Mouse (Mus musculus) embryonic facial prominence, embryonic 11.5 days (tissue): ENCODE measurements at regions not wholly inside any gene's neighbourhood (a gene's known extent, or its start where the extent isn't known, plus 50 kb on each side); places are given as distances from the start of the nearest gene placed in this dataset.

ENCODE experiments used
- ATAC-seq: fragments of 200-750 bp; cut with Nextera tagmentation; replicated peaks from 2 replicates; pipeline ENCODE4 v1.8.0; 2017; ENCODE audit warnings: low read depth; ENCODE audit not compliant: insufficient number of reproducible peaks, low FRiP score, low TSS enrichment
- DNase-seq: peaks from one replicate; pipeline ENCODE4 v3.0.0-alpha.2; 2015; ENCODE audit warnings: low spot score
- H3K27ac ChIP-seq: fragments of 300-500 bp; sonication (generic); replicated peaks from 2 replicates; pipeline ENCODE4 v1.5.1; 2014; ENCODE audit warnings: mild to moderate bottlenecking, low read depth, low read length, control low read depth
- H3K27me3 ChIP-seq: fragments of 300-500 bp; sonication (generic); 2 replicates; pipeline ENCODE4 v1.6.1; 2014; ENCODE audit warnings: mild to moderate bottlenecking, low read length, moderate library complexity, mixed read lengths; ENCODE audit not compliant: control insufficient read depth, insufficient read depth
- H3K36me3 ChIP-seq: fragments of 300-500 bp; sonication (generic); replicated peaks from 2 replicates; pipeline ENCODE4 v1.6.1; 2014; ENCODE audit warnings: low read depth, mild to moderate bottlenecking, low read length, moderate library complexity, mixed read lengths; ENCODE audit not compliant: control insufficient read depth, insufficient read depth
- H3K4me1 ChIP-seq: fragments of 300-500 bp; sonication (generic); 2 replicates; pipeline ENCODE4 v1.6.1; 2014; ENCODE audit warnings: low read length, mixed read lengths; ENCODE audit not compliant: control insufficient read depth, insufficient read depth
- H3K4me2 ChIP-seq: fragments of 300-500 bp; sonication (generic); 2 replicates; pipeline ENCODE4 v1.6.1; 2014; ENCODE audit warnings: low read depth, mild to moderate bottlenecking, control low read depth, low read length, moderate library complexity
- H3K4me3 ChIP-seq: fragments of 300-500 bp; sonication (generic); 2 replicates; pipeline ENCODE4 v1.5.1; 2014; ENCODE audit warnings: low read depth, low read length, control low read depth
- H3K9ac ChIP-seq: fragments of 300-500 bp; sonication (generic); replicated peaks from 2 replicates; pipeline ENCODE4 v1.6.1; 2014; ENCODE audit warnings: mild to moderate bottlenecking, control low read depth, low read length
- H3K9me3 ChIP-seq: fragments of 300-500 bp; sonication (generic); replicated peaks from 2 replicates; pipeline ENCODE4 v1.6.1; 2016; ENCODE audit warnings: mild to moderate bottlenecking, low read length, inconsistent platforms, mixed read lengths; ENCODE audit not compliant: control insufficient read depth
- WGBS: fragments of 180-500 bp; shearing (Covaris S2); extraction: QIAGEN DNeasy Blood & Tissue Kit; methylation state at CpG from one replicate; pipeline ENCODE4 v1.1.7; 2014; 5-methylcytosine and 5-hydroxymethylcytosine counted together

- H3K4me3 ChIP-seq, result no peak overlapping the region
- H3K9ac ChIP-seq, result no peak overlapping the region
- no peaks in the 10 kb centered on the region for H3K9me3 ChIP-seq
- no peak overlapping the region for H3K27ac ChIP-seq
- 90% methylated on average over 4 of the region's 4 CpGs for WGBS
- no peak overlapping the region for H3K4me2 ChIP-seq
- ATAC-seq, result no peak
- no peak for DNase-seq
- H3K27me3 ChIP-seq, result no peaks in the 10 kb centered on the region
- no peaks in the 10 kb centered on the region for H3K4me1 ChIP-seq
- H3K36me3 ChIP-seq, result no peaks in the 10 kb centered on the region
These were observed 356.2 kb upstream of the Igbp1b start for GRCm38 (mm10) chr6:139014526-139014925.

DNA sequence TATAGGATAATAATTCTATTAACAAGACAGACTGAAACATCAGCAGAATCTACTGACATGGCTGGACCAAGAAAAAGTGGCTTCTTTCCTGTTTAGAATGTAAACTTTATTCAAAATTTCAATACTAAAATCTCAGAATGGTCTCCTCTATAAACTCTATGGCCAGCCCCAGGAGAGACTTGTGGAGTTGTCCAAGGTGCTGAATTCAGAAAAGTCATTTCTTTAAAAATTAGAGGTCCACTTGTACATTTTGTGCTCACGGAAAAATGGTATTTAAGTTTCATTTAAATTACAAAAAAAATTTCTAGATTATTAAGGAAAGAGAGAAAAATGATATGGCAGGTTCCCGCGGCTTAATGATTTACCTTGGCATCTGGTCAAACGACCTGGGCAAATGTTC, 352.2 kb upstream of the Igbp1b start:
- H3K4me1 ChIP-seq, result no peaks in the 10 kb centered on the region
- ATAC-seq (no peak), DNase-seq (peak; percentile 59)
- WGBS, result 83% methylated on average over 4 of the region's 4 CpGs
- H3K4me2 ChIP-seq, result no peak overlapping the region
- no peak overlapping the region for H3K4me3 ChIP-seq
- H3K9ac ChIP-seq, result no peak overlapping the region
- H3K9me3 ChIP-seq, result no peaks in the 10 kb centered on the region
- no peak overlapping the region for H3K27ac ChIP-seq
- no peaks in the 10 kb centered on the region for H3K27me3 ChIP-seq
- H3K36me3 ChIP-seq, result no peaks in the 10 kb centered on the region
